Comparison of ENCODE assay signal across 10 mouse cellular contexts in genomic region chr9:62857216-62857615, GRCm38 (mm10). TPM values are rescaled to one million over a fixed set of nuclear protein-coding genes. Genes with fewer than 3 reads are reported as not detected.
DNase-seq lines count a peak whose midpoint lies in the region; ATAC-seq lines count a peak whose summit lies in the region.
"Had no signal": no experiment of that assay in that cellular context is flagged by ENCODE, and none has a peak within 500 bp of the region (broad histone marks: within the 10 kb centered on the region; RNA-seq: fewer than 3 reads in every experiment).

No protein-coding gene starts in this region.

- no peak overlapping the region for H3K9ac ChIP-seq in heart, embryonic 13.5 days
- H3K9ac ChIP-seq in heart, embryonic 11.5 days (ENCODE audit: low read depth, low read length) = no peak overlapping the region
- H3K9ac ChIP-seq in intestine, embryonic 14.5 days (ENCODE audit: low read length) = no peak overlapping the region

- 0 out of 2 replicates have a peak overlapping the region, but pooled peaks have one; percentile 14 for H3K4me2 ChIP-seq in heart, embryonic 13.5 days
- no peak overlapping the region for H3K4me2 ChIP-seq in heart, embryonic 11.5 days
- peak overlapping the region; percentile 55 for H3K4me2 ChIP-seq in intestine, embryonic 14.5 days (ENCODE audit: low read length)

- H3K36me3 ChIP-seq in heart, embryonic 13.5 days = no peaks in the 10 kb centered on the region
- no peaks in the 10 kb centered on the region for H3K36me3 ChIP-seq in heart, embryonic 11.5 days (ENCODE audit: control insufficient read depth, insufficient read depth, low read length)
- no peaks in the 10 kb centered on the region for H3K36me3 ChIP-seq in intestine, embryonic 14.5 days (ENCODE audit: control insufficient read depth, insufficient read depth, low read length)
- no peaks in the 10 kb centered on the region for H3K36me3 ChIP-seq in limb, embryonic 10.5 days

- DNase-seq in intestine, embryonic 14.5 days (ENCODE audit: low spot score) = peak; percentile 65
- no peak for DNase-seq in limb, embryonic 10.5 days (ENCODE audit: low spot score)
- DNase-seq in left cerebral cortex, adult 9 months (ENCODE audit: low spot score in 2 of 2) = no peak
- DNase-seq in urinary bladder, postnatal 10 days (ENCODE audit: low spot score) = no peak
- DNase-seq in MN1 (ENCODE audit: low spot score) = no peak

- 69% methylated on average over 9 of the region's 9 CpGs for WGBS in heart, embryonic 13.5 days
- WGBS in heart, embryonic 11.5 days (ENCODE audit: insufficient replicate concordance) = 72% methylated on average over 9 of the region's 9 CpGs
- 44% methylated on average over 9 of the region's 9 CpGs for WGBS in intestine, embryonic 14.5 days
- 76% methylated on average over 9 of the region's 9 CpGs for WGBS in limb, embryonic 10.5 days

- H3K27ac ChIP-seq in heart, embryonic 13.5 days (replicated peaks) = 0 out of 2 replicates have a peak overlapping the region, but pooled peaks have one; percentile 6
- no peak overlapping the region for H3K27ac ChIP-seq in heart, embryonic 11.5 days (ENCODE audit: low read depth, low read length)
- peak overlapping the region; percentile 89 for H3K27ac ChIP-seq in intestine, embryonic 14.5 days (ENCODE audit: low read depth)
- peak overlapping the region; percentile 87 for H3K27ac ChIP-seq in limb, embryonic 10.5 days
- H3K27ac ChIP-seq: layer of hippocampus, adult 2 months had no signal

- H3K4me1 ChIP-seq in heart, embryonic 13.5 days = peaks cover 33% of the 10 kb centered on the region
- peaks cover 8% of the 10 kb centered on the region for H3K4me1 ChIP-seq in heart, embryonic 11.5 days (ENCODE audit: control insufficient read depth, insufficient read depth, low read length)
- peaks cover 31% of the 10 kb centered on the region for H3K4me1 ChIP-seq in intestine, embryonic 14.5 days (replicated peaks; ENCODE audit: control insufficient read depth, insufficient read depth, low read length)
- H3K4me1 ChIP-seq in limb, embryonic 10.5 days = peaks cover 70% of the 10 kb centered on the region

- H3K4me3 ChIP-seq in heart, embryonic 13.5 days = no peak overlapping the region
- no peak overlapping the region for H3K4me3 ChIP-seq in heart, embryonic 11.5 days (ENCODE audit: low read depth, low read length)
- peak overlapping the region; percentile 27; the same call in 1 of the 2 replicates for H3K4me3 ChIP-seq in intestine, embryonic 14.5 days (ENCODE audit: low read depth, low read length)
- peak overlapping the region; percentile 40 for H3K4me3 ChIP-seq in limb, embryonic 10.5 days
- H3K4me3 ChIP-seq: layer of hippocampus, adult 2 months had no signal

- no peaks in the 10 kb centered on the region; the same call in 1 of the 2 replicates for H3K27me3 ChIP-seq in heart, embryonic 13.5 days (replicated peaks)
- H3K27me3 ChIP-seq in heart, embryonic 11.5 days (ENCODE audit: control insufficient read depth, insufficient read depth, low read length) = no peaks in the 10 kb centered on the region
- no peaks in the 10 kb centered on the region for H3K27me3 ChIP-seq in intestine, embryonic 14.5 days (replicated peaks; ENCODE audit: control insufficient read depth, insufficient read depth, low read length)
- no peaks in the 10 kb centered on the region for H3K27me3 ChIP-seq in limb, embryonic 10.5 days (ENCODE audit: low read depth, poor library complexity, severe bottlenecking)
- H3K27me3 ChIP-seq: CH12.LX had no signal

- H3K9me3 ChIP-seq in heart, embryonic 13.5 days = no peaks in the 10 kb centered on the region
- H3K9me3 ChIP-seq in heart, embryonic 11.5 days (replicated peaks; ENCODE audit: control insufficient read depth, low read length) = no peaks in the 10 kb centered on the region
- H3K9me3 ChIP-seq in intestine, embryonic 14.5 days (ENCODE audit: control insufficient read depth, low read length) = no peaks in the 10 kb centered on the region
- no peaks in the 10 kb centered on the region for H3K9me3 ChIP-seq in limb, embryonic 10.5 days (replicated peaks)

- no peak for ATAC-seq in heart, embryonic 13.5 days (ENCODE audit: extremely low read depth, insufficient number of reproducible peaks, low FRiP score, low TSS enrichment)
- ATAC-seq in heart, embryonic 11.5 days (replicated peaks; ENCODE audit: insufficient number of reproducible peaks, low FRiP score, low TSS enrichment) = no peak
- ATAC-seq in intestine, embryonic 14.5 days (replicated peaks; ENCODE audit: low FRiP score, low TSS enrichment, low read depth) = peak; percentile 42
- ATAC-seq in megakaryocyte-erythroid progenitor cell, adult 5-6 weeks (replicated peaks; ENCODE audit: low FRiP score, low TSS enrichment, poor library complexity, severe bottlenecking) = 0 out of 2 replicates have a peak, but pooled peaks have one; percentile 15

RNA-seq across cellular contexts. Expression of gene Calml4, which starts 0.7 kb away (rescaled TPM):
- polyA plus RNA-seq in heart, embryonic 13.5 days (2015; fragmentation: Nextera tagmentation; extraction: Ambion mirVana) = 1.7 and 2.4 TPM in 2 replicates
- polyA plus RNA-seq in heart, embryonic 11.5 days (2014; fragmentation: Nextera tagmentation; extraction: Ambion mirVana) = 0.24 and 0.79 TPM in 2 replicates
- polyA plus RNA-seq in intestine, embryonic 14.5 days (2014; fragmentation: Nextera tagmentation; extraction: Ambion mirVana) = 101 and 106 TPM in 2 replicates
- polyA plus RNA-seq in limb, embryonic 10.5 days (2016; fragmentation: Nextera tagmentation; extraction: Ambion mirVana) = 3.8 and 4.4 TPM in 2 replicates
- total RNA-seq in megakaryocyte-erythroid progenitor cell, adult 5-6 weeks (2014; fragmentation: Nextera tagmentation) = 4.0 and 5.8 TPM in 2 replicates
- 2.2 TPM in 1 of 2 replicates, not detected in the other for total RNA-seq in megakaryocyte-erythroid progenitor cell, adult 5-6 weeks (2017)
- total RNA-seq: CH12.LX had no signal

RNA-seq across cellular contexts. Expression of gene Cln6, which starts 18.6 kb away (rescaled TPM):
- 18.8 and 19.5 TPM in 2 replicates for polyA plus RNA-seq in heart, embryonic 13.5 days (2015; fragmentation: Nextera tagmentation; extraction: Ambion mirVana)
- polyA plus RNA-seq in heart, embryonic 11.5 days (2014; fragmentation: Nextera tagmentation; extraction: Ambion mirVana) = 17.9 and 21.0 TPM in 2 replicates
- polyA plus RNA-seq in intestine, embryonic 14.5 days (2014; fragmentation: Nextera tagmentation; extraction: Ambion mirVana) = 30.6 and 31.3 TPM in 2 replicates
- 16.4 and 18.5 TPM in 2 replicates for polyA plus RNA-seq in limb, embryonic 10.5 days (2016; fragmentation: Nextera tagmentation; extraction: Ambion mirVana)
- total RNA-seq in megakaryocyte-erythroid progenitor cell, adult 5-6 weeks (2014; fragmentation: Nextera tagmentation) = 57.7 and 73.1 TPM in 2 replicates
- total RNA-seq in megakaryocyte-erythroid progenitor cell, adult 5-6 weeks (2017) = 11.3 and 21.8 TPM in 2 replicates

RNA-seq across cellular contexts. Expression of gene Fem1b, which starts 45.5 kb away (rescaled TPM):
- polyA plus RNA-seq in heart, embryonic 13.5 days (2015; fragmentation: Nextera tagmentation; extraction: Ambion mirVana) = 12.2 and 12.7 TPM in 2 replicates
- 22.1 and 25.0 TPM in 2 replicates for polyA plus RNA-seq in heart, embryonic 11.5 days (2014; fragmentation: Nextera tagmentation; extraction: Ambion mirVana)
- polyA plus RNA-seq in intestine, embryonic 14.5 days (2014; fragmentation: Nextera tagmentation; extraction: Ambion mirVana) = 32.3 and 33.2 TPM in 2 replicates
- polyA plus RNA-seq in limb, embryonic 10.5 days (2016; fragmentation: Nextera tagmentation; extraction: Ambion mirVana) = 27.3 and 30.3 TPM in 2 replicates
- total RNA-seq in megakaryocyte-erythroid progenitor cell, adult 5-6 weeks (2014; fragmentation: Nextera tagmentation) = 33.6 and 38.8 TPM in 2 replicates
- 69.6 and 71.2 TPM in 2 replicates for total RNA-seq in megakaryocyte-erythroid progenitor cell, adult 5-6 weeks (2017)

Comparison
In these comparisons a context has a peak if more than half of its experiments do, and no peak if none do; other contexts are left out.
1. ATAC-seq: peak in intestine, embryonic 14.5 days (single experiment) and megakaryocyte-erythroid progenitor cell, adult 5-6 weeks (single experiment); none in heart, embryonic 13.5 days (single experiment) and heart, embryonic 11.5 days (single experiment).
2. H3K4me3 ChIP-seq: peak in intestine, embryonic 14.5 days (single experiment) and limb, embryonic 10.5 days (single experiment); none in heart, embryonic 13.5 days (single experiment) and heart, embryonic 11.5 days (single experiment).
3. RNA of gene Calml4, which starts 0.7 kb away (polyA plus RNA-seq): 101 to 106 TPM in intestine, embryonic 14.5 days; 3.8 to 4.4 TPM in limb, embryonic 10.5 days, 1.7 to 2.4 TPM in heart, embryonic 13.5 days and 0.24 to 0.79 TPM in heart, embryonic 11.5 days; every median in the first group is over 10 times any median in the second.